Mouse (Mus musculus): ENCODE measurements at regions not wholly inside any gene's neighbourhood (a gene's known extent, or its start where the extent isn't known, plus 50 kb on each side); places are given as distances from the start of the nearest gene placed in this dataset.
A peak's percentile ranks its signal among the peaks of the same experiment; 100 is the strongest.

- no peak overlapping the region for H3K4me3 ChIP-seq (replicated peaks)
- WGBS = 93% methylated on average over 4 of the region's 4 CpGs
- H3K4me2 ChIP-seq = no peak overlapping the region
- no peak overlapping the region for H3K27ac ChIP-seq
- H3K9me3 ChIP-seq (replicated peaks) = no peaks in the 10 kb centered on the region
- H3K27me3 ChIP-seq = no peaks in the 10 kb centered on the region
- H3K4me1 ChIP-seq = peaks cover 15% of the 10 kb centered on the region
- no peaks in the 10 kb centered on the region for H3K36me3 ChIP-seq
- no peak overlapping the region for H3K9ac ChIP-seq
- ATAC-seq (replicated peaks; ENCODE audit: low FRiP score) = no peak
Measured at GRCm38 (mm10) chr17:4201300-4201699, 505.2 kb upstream of the Nox3 start.

- Histone ChIP-seq H3K27me3 (no peaks in the 10 kb centered on the region), H3K27ac (no peak overlapping the region), H3K9ac (no peak overlapping the region), H3K36me3 (no peaks in the 10 kb centered on the region), H3K4me2 (no peak overlapping the region), H3K4me1 (peaks cover 8% of the 10 kb centered on the region; the same call in 1 of the 2 replicates), H3K9me3 (replicated peaks) (no peaks in the 10 kb centered on the region), H3K4me3 (replicated peaks) (no peak overlapping the region)
- 33% methylated on average over 5 of the region's 5 CpGs for WGBS
- ATAC-seq (replicated peaks; ENCODE audit: low FRiP score) = peak; percentile 83
Measured at GRCm38 (mm10) chr17:4208142-4208925, 512.3 kb upstream of the Nox3 start.

- peaks cover 8% of the 10 kb centered on the region; the same call in 1 of the 2 replicates for H3K4me1 ChIP-seq
- 72% methylated on average over 8 of the region's 8 CpGs for WGBS
- no peak for ATAC-seq (replicated peaks; ENCODE audit: low FRiP score)
- no peak overlapping the region for H3K9ac ChIP-seq
- no peaks in the 10 kb centered on the region for H3K36me3 ChIP-seq
- H3K27me3 ChIP-seq = no peaks in the 10 kb centered on the region
- no peak overlapping the region for H3K4me2 ChIP-seq
- H3K4me3 ChIP-seq (replicated peaks) = no peak overlapping the region
- no peaks in the 10 kb centered on the region for H3K9me3 ChIP-seq (replicated peaks)
- no peak overlapping the region for H3K27ac ChIP-seq
Measured at GRCm38 (mm10) chr17:4209650-4210049, 513.6 kb upstream of the Nox3 start.

- H3K4me1 ChIP-seq = peaks cover 17% of the 10 kb centered on the region; the same call in 1 of the 2 replicates
- H3K4me3 ChIP-seq (replicated peaks) = no peak overlapping the region
- H3K9me3 ChIP-seq (replicated peaks) = no peaks in the 10 kb centered on the region
- WGBS = 53% methylated on average over 4 of the region's 4 CpGs
- H3K36me3 ChIP-seq = no peaks in the 10 kb centered on the region
- H3K9ac ChIP-seq = no peak overlapping the region
- no peak overlapping the region for H3K4me2 ChIP-seq
- no peaks in the 10 kb centered on the region for H3K27me3 ChIP-seq
- H3K27ac ChIP-seq = no peak overlapping the region
- ATAC-seq (replicated peaks; ENCODE audit: low FRiP score) = no peak
Measured at GRCm38 (mm10) chr17:4212586-4212985, 516.5 kb upstream of the Nox3 start.

GRCm38 (mm10) chr17:4214970-4215369 lies 518.9 kb upstream of the Nox3 start:
- WGBS = 65% methylated on average over 8 of the region's 8 CpGs
- H3K4me1 ChIP-seq = peaks cover 10% of the 10 kb centered on the region; the same call in 1 of the 2 replicates
- no peak overlapping the region for H3K27ac ChIP-seq
- no peak overlapping the region for H3K9ac ChIP-seq
- H3K27me3 ChIP-seq = no peaks in the 10 kb centered on the region
- no peak for ATAC-seq (replicated peaks; ENCODE audit: low FRiP score)
- no peak overlapping the region for H3K4me3 ChIP-seq (replicated peaks)
- H3K4me2 ChIP-seq = no peak overlapping the region
- no peaks in the 10 kb centered on the region for H3K36me3 ChIP-seq
- H3K9me3 ChIP-seq (replicated peaks) = no peaks in the 10 kb centered on the region

GRCm38 (mm10) chr17:4216203-4216602 lies 520.1 kb upstream of the Nox3 start:
- H3K4me2 ChIP-seq = no peak overlapping the region
- peaks cover 16% of the 10 kb centered on the region for H3K4me1 ChIP-seq
- H3K9me3 ChIP-seq (replicated peaks) = no peaks in the 10 kb centered on the region
- no peaks in the 10 kb centered on the region for H3K36me3 ChIP-seq
- no peak overlapping the region for H3K9ac ChIP-seq
- peak; percentile 80; the same call in 1 of the 2 replicates for ATAC-seq (replicated peaks; ENCODE audit: low FRiP score)
- 26% methylated on average over 4 of the region's 4 CpGs for WGBS
- no peaks in the 10 kb centered on the region for H3K27me3 ChIP-seq
- H3K27ac ChIP-seq = no peak overlapping the region
- H3K4me3 ChIP-seq (replicated peaks) = no peak overlapping the region

GRCm38 (mm10) chr17:4216750-4217149 lies 520.7 kb upstream of the Nox3 start:
- H3K27ac ChIP-seq = no peak overlapping the region
- H3K9ac ChIP-seq = no peak overlapping the region
- no peaks in the 10 kb centered on the region for H3K27me3 ChIP-seq
- no peak overlapping the region for H3K4me3 ChIP-seq (replicated peaks)
- 80% methylated on average over 8 of the region's 8 CpGs for WGBS
- H3K9me3 ChIP-seq (replicated peaks) = no peaks in the 10 kb centered on the region
- peaks cover 20% of the 10 kb centered on the region for H3K4me1 ChIP-seq
- H3K36me3 ChIP-seq = no peaks in the 10 kb centered on the region
- no peak overlapping the region for H3K4me2 ChIP-seq
- ATAC-seq (replicated peaks; ENCODE audit: low FRiP score) = no peak

GRCm38 (mm10) chr17:4220661-4221360 lies 524.8 kb upstream of the Nox3 start:
- Histone ChIP-seq H3K4me2 (no peak overlapping the region), H3K9me3 (replicated peaks) (no peaks in the 10 kb centered on the region), H3K9ac (no peak overlapping the region), H3K4me1 (peaks cover 20% of the 10 kb centered on the region), H3K36me3 (no peaks in the 10 kb centered on the region), H3K4me3 (replicated peaks) (no peak overlapping the region), H3K27ac (peak overlapping the region; percentile 48; the same call in 1 of the 2 replicates), H3K27me3 (no peaks in the 10 kb centered on the region)
- 46% methylated on average over 12 of the region's 12 CpGs for WGBS
- ATAC-seq (replicated peaks; ENCODE audit: low FRiP score) = no peak

- peak; percentile 46; the same call in 1 of the 2 replicates for ATAC-seq (replicated peaks; ENCODE audit: low FRiP score)
- Histone ChIP-seq H3K27ac (no peak overlapping the region), H3K4me1 (peaks cover 9% of the 10 kb centered on the region; the same call in 1 of the 2 replicates), H3K36me3 (no peaks in the 10 kb centered on the region), H3K27me3 (no peaks in the 10 kb centered on the region), H3K4me2 (peak overlapping the region; percentile 12; the same call in 1 of the 2 replicates), H3K9ac (no peak overlapping the region), H3K9me3 (replicated peaks) (no peaks in the 10 kb centered on the region), H3K4me3 (replicated peaks) (no peak overlapping the region)
- 55% methylated on average over 10 of the region's 10 CpGs for WGBS
Measured at GRCm38 (mm10) chr17:4227889-4228288, 531.8 kb upstream of the Nox3 start.

- Histone ChIP-seq H3K27ac (no peak overlapping the region), H3K9me3 (replicated peaks) (no peaks in the 10 kb centered on the region), H3K4me1 (peaks cover 9% of the 10 kb centered on the region; the same call in 1 of the 2 replicates), H3K4me2 (no peak overlapping the region), H3K27me3 (no peaks in the 10 kb centered on the region), H3K36me3 (no peaks in the 10 kb centered on the region), H3K4me3 (replicated peaks) (no peak overlapping the region), H3K9ac (no peak overlapping the region)
- 34% methylated on average over 2 of the region's 2 CpGs for WGBS
- no peak for ATAC-seq (replicated peaks; ENCODE audit: low FRiP score)
Measured at GRCm38 (mm10) chr17:4229969-4230368, 533.9 kb upstream of the Nox3 start.

- Histone ChIP-seq H3K4me3 (replicated peaks) (no peak overlapping the region), H3K9me3 (replicated peaks) (no peaks in the 10 kb centered on the region), H3K36me3 (no peaks in the 10 kb centered on the region), H3K27me3 (no peaks in the 10 kb centered on the region), H3K27ac (no peak overlapping the region), H3K4me1 (peaks cover 3% of the 10 kb centered on the region; the same call in 1 of the 2 replicates), H3K9ac (no peak overlapping the region), H3K4me2 (no peak overlapping the region)
- no peak for ATAC-seq (replicated peaks; ENCODE audit: low FRiP score)
- 81% methylated on average over 2 of the region's 2 CpGs for WGBS
Measured at GRCm38 (mm10) chr17:4250476-4250875, 554.4 kb upstream of the Nox3 start.

GRCm38 (mm10) chr17:4265471-4265870 lies 569.4 kb upstream of the Nox3 start:
- no peak overlapping the region for H3K9ac ChIP-seq
- H3K27ac ChIP-seq = no peak overlapping the region
- H3K9me3 ChIP-seq (replicated peaks) = no peaks in the 10 kb centered on the region
- peaks cover 15% of the 10 kb centered on the region for H3K4me1 ChIP-seq
- no peak overlapping the region for H3K4me3 ChIP-seq (replicated peaks)
- no peaks in the 10 kb centered on the region for H3K36me3 ChIP-seq
- 70% methylated on average over 6 of the region's 6 CpGs for WGBS
- no peak overlapping the region for H3K4me2 ChIP-seq
- no peaks in the 10 kb centered on the region for H3K27me3 ChIP-seq
- no peak for ATAC-seq (replicated peaks; ENCODE audit: low FRiP score)
